Mouse (Mus musculus) spleen, adult 12 weeks (tissue): ENCODE measurements around the gene Nuak1.
"Not testable (repeated sequence)": the region's sequence is repeated elsewhere in the genome, so short reads cannot be mapped to it uniquely, and the experiment has no call there.

ENCODE experiments used
- DNase-seq: peaks from one replicate; pipeline ENCODE4 v3.0.0; 2022; ENCODE audit warnings: low spot score

Nuak1 gene

DNA sequence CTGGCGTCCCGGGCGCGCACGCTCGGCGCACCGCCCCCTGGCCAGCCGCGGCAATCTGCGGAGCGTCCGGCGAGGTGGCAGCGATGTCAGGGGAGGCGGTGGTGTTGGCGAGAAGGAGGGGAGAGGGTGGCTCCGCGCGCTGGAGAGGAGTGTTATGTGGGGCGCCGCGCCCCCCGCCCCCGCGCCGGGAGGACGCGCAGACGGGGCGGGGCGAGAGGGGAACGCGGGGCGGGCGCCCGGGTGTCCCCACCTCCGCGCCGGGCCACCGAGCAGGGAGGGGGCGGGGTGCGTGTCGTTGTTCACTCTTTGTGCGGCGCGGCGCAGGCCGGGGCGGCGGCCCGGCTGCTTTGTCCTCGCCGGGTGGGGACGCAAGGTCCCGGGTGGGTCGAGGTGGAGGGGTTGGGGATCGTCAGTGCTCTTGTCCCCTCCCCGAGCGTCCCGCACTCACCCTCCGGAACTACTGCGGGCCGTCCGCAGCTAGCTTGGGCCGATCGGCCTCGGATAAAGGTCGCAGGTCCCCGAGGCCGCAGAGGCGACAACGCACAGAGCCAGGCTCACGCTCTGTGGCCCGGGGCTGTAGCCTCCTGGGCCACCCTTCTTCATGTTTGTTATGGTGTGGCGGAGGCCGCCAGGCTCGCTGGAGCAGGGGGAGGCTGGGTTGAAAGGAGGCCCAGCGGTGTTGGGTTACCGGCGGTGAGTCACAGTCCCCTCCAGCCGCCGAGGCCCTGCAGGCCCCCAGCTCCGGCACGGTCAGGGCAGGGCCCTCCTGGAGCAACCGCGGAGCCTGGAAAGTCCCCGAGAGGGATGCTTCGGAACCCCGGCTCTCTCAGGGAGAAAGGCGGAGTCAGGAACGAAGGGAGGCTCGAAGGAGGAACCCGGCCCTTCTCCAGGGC, at the start of gene Nuak1:
Gene Nuak1, minus strand, starts transcription at position 57 of the 893 bp plus-strand sequence.
- DNase-seq = peak; percentile 19

GRCm38 (mm10) chr10:84490115-84490514, 49.7 kb upstream of the Nuak1 start:
- no peak for DNase-seq

- peak; percentile 44 for DNase-seq
Observed at GRCm38 (mm10) chr10:84488315-84488714, 47.9 kb upstream of the Nuak1 start.

- no peak for DNase-seq
Observed at GRCm38 (mm10) chr10:84484661-84485060, 44.3 kb upstream of the Nuak1 start.

GRCm38 (mm10) chr10:84483553-84483952, 43.2 kb upstream of the Nuak1 start:
- DNase-seq = no peak

- DNase-seq = no peak
Observed at GRCm38 (mm10) chr10:84483069-84483468, 42.7 kb upstream of the Nuak1 start.

GRCm38 (mm10) chr10:84482418-84482817, 42.0 kb upstream of the Nuak1 start:
- DNase-seq = not testable (repeated sequence)

GRCm38 (mm10) chr10:84481327-84481671, 40.9 kb upstream of the Nuak1 start:
- no peak for DNase-seq

DNA sequence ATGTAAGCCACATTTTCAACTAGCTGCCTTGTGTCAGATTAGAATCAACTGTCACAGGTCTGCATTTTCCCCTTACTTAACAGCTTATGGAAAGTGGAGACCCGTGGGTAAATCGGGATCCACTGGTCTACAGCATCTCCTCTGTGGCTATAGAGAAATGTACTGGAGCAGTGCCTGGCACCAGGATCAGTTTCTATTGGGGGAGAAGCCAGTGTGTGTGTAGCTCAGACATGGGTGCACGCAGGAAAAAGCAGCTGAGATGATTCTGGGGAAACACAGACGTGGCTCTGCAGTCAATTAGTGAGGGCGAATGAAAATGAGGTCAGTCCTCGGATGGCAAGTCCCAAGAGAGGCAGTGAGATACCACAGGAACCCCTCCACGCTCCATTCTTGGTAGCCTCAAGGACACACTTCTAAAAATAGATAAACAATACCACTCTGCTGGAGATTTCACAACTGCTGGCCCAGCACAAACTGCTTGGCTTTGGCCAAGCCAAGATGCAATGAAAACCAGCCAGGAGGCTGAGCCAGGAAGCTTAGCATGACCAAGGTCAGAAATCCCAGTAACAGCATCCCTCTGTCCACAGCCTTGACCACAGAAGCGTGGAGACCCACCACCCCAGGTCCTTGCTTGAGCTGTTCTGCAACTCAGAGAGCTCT, 40.4 kb upstream of the Nuak1 start:
- no peak for DNase-seq

- DNase-seq = no peak
Observed at GRCm38 (mm10) chr10:84480146-84480545, 39.7 kb upstream of the Nuak1 start.

GRCm38 (mm10) chr10:84477613-84478076, 37.2 kb upstream of the Nuak1 start:
- DNase-seq = no peak

DNA sequence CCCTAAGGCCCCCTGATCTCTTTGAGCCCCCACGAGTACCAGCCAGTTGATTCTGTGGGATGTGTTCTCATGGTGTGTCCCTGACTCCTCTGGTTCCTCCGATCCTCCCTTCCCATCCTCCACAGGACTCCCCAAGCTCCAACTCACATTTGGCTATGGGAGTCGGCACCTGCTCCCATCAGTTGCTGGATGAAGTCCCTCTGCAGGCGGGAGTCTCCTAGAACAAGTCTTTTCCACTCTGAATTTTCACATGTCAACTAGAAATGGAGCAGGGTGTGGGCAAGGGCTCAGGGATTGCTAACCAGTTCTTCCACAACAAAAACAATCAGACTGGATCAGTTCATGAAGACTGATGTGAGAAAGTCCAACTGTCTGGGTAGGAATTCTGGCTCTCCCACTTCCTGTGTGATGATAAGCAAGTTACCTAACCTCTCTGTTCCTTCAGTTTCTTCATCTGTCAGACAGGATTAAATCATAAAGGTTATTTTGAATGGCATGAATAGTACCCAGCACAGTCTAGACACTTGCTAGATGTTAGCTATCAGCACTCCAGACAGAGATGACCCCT, 36.7 kb upstream of the Nuak1 start:
- no peak for DNase-seq

DNA sequence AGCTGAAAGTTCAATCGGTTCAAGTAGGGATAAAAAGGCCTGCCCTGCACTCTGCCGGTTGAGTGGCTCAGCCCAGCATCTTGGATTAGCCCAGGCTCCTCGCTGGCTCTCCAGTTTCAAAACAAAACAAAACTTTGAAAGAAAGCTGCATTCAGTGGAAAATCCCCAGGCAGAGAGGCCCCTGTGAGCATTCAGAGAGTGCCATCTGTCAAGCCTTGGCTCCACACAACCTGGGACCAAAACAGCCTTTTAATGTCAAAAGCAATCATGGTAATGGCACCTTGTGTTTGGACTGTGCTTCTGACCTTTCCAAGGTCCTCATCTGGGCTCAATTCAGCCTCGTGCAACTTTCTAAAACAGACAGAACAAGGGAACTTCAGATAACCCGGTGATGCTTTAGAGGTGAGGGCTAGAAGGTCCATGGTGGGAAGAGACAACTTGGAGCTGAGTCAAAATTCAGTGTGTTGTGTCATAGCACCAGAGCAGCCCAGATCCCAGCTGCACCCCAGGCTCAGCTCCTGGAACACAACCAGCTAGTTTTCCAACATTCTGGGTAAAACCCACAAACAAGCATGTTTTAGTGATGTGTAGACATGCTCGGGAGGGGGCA, 27.3 kb upstream of the Nuak1 start:
- DNase-seq = no peak

- DNase-seq = no peak
Observed at GRCm38 (mm10) chr10:84465511-84465910, 25.1 kb upstream of the Nuak1 start.

GRCm38 (mm10) chr10:84460420-84461101, 20.2 kb upstream of the Nuak1 start:
- no peak for DNase-seq

GRCm38 (mm10) chr10:84458094-84458493, 17.7 kb upstream of the Nuak1 start:
- no peak for DNase-seq

GRCm38 (mm10) chr10:84457539-84457938, 17.1 kb upstream of the Nuak1 start:
- no peak for DNase-seq

GRCm38 (mm10) chr10:84456632-84457320, 16.4 kb upstream of the Nuak1 start:
- no peak for DNase-seq

GRCm38 (mm10) chr10:84451883-84452282, 11.5 kb upstream of the Nuak1 start:
- no peak for DNase-seq

GRCm38 (mm10) chr10:84450654-84451053, 10.3 kb upstream of the Nuak1 start:
- DNase-seq = peak; percentile 21

DNA sequence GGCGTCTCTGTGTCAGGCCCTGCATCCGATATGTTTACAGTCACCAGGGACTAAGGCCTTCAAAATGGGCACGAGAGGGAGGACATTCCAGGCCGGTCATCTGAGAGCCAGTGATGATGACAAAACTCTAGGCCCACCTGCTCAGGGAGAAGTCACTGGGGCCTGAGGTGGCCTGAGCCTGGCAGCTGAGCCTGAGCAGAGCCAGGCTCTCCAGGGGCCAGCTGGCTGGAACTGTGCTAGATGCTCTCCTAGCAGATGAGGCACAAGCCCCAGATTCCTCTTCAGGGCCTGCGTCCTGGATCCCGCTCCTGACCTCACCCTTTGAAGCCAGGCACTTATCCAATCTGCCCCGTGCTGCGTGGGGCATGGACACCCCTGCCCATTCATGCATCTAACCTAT, 9.3 kb upstream of the Nuak1 start:
- DNase-seq = no peak
